Mouse (Mus musculus) bone marrow, adult 2 months (tissue): ENCODE data around the gene Uba2. TPM values are rescaled to one million over a fixed set of nuclear protein-coding genes. Genes with fewer than 3 reads are reported as not detected.
"Not testable (repeated sequence)": the region's sequence is repeated elsewhere in the genome, so short reads cannot be mapped to it uniquely, and the experiment has no call there.

Source experiments
- H3K27ac ChIP-seq: fragments of 200-500 bp; 2 replicates; pipeline ENCODE4 v1.5.1; 2012; ENCODE audit warnings: low read depth, mild to moderate bottlenecking, control low read depth, inconsistent platforms, low read length; ENCODE audit not compliant: control insufficient read depth, poor library complexity, insufficient read depth
- H3K4me1 ChIP-seq: fragments of 200-500 bp; 2 replicates; pipeline ENCODE4 v1.6.1; 2011; ENCODE audit warnings: low read length; ENCODE audit not compliant: control insufficient read depth, insufficient read depth
- H3K4me3 ChIP-seq: fragments of 200-500 bp; replicated peaks from 2 replicates; pipeline ENCODE3; 2011; ENCODE audit warnings: mild to moderate bottlenecking, low read depth, low read length, control low read depth; ENCODE audit not compliant: control insufficient read depth
- CTCF ChIP-seq: fragments of 200-500 bp; IDR thresholded peaks from 2 replicates; pipeline ENCODE4 v1.5.1; 2011; ENCODE audit warnings: low read length, control low read depth; ENCODE audit not compliant: control insufficient read depth, insufficient read depth
- POLR2A ChIP-seq: fragments of 200-500 bp; IDR thresholded peaks from 2 replicates; pipeline ENCODE4 v1.6.1; 2011; ENCODE audit warnings: low read depth, mild to moderate bottlenecking, control low read depth, low read length, borderline replicate concordance; ENCODE audit not compliant: control insufficient read depth
- WGBS: fragments of 180-500 bp; shearing (Covaris S2); methylation state at CpG from one replicate; pipeline ENCODE4 v1.1.7; 2018; 5-methylcytosine and 5-hydroxymethylcytosine counted together
- polyA plus RNA-seq: library from polyadenylated mRNA; stranded (reverse); fragments of >200 nt; gene quantifications from 2 replicates; pipeline ENCODE4 v1.2.4, GENCODE M21; 2011; ENCODE audit warnings: low replicate concordance; ENCODE audit not compliant: missing spikeins, insufficient read depth, insufficient read length

Uba2 gene
- polyA plus RNA-seq, 1 experiment: 72.5 TPM

- H3K27ac ChIP-seq: no peak overlapping the region
- TF ChIP-seq CTCF (no peak), POLR2A (no peak)
- 74% methylated on average over 3 of the region's 3 CpGs for WGBS
- H3K4me1 ChIP-seq: no peaks in the 10 kb centered on the region
- no peak overlapping the region for H3K4me3 ChIP-seq
Observed at GRCm38 (mm10) chr7:34126291-34126690, 43.1 kb downstream of the Uba2 start.

- H3K4me1 ChIP-seq: no peaks in the 10 kb centered on the region
- 86% methylated on average over 9 of the region's 9 CpGs for WGBS
- no peak for TF ChIP-seq POLR2A
- TF ChIP-seq CTCF: no peak
- H3K4me3 ChIP-seq: no peak overlapping the region
- H3K27ac ChIP-seq: no peak overlapping the region
Observed at GRCm38 (mm10) chr7:34125346-34125745, 44.1 kb downstream of the Uba2 start.

- Histone ChIP-seq H3K4me1 (no peaks in the 10 kb centered on the region), H3K4me3 (no peak overlapping the region), H3K27ac (no peak overlapping the region)
- WGBS: 79% methylated on average over 6 of the region's 6 CpGs
- no peak for TF ChIP-seq POLR2A
- TF ChIP-seq CTCF: no peak
Observed at GRCm38 (mm10) chr7:34122987-34123720, 46.2 kb downstream of the Uba2 start.

DNA sequence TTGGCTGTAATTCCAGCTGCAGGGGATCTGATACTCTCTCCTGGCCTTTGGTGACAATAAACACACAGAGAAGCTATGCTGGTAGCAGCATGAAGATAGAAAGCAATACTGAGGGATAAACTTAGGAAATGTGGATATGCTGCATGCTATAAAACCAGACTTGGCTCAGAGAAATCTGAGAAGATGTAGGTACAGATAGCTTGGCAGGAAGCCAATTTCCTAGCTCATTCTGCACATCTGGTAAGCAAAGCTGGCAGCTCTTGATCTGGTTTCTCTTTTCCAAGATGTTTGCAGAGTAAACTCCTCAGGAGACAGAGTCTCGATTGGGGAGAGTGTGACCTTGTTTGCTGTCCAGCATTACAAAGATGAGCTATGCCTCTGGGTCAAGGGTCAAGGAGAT, 48.8 kb downstream of the Uba2 start:
- WGBS: 51% methylated on average over 1 of the region's 1 CpGs
- not testable (repeated sequence) for H3K27ac ChIP-seq, H3K4me3 ChIP-seq, H3K4me1 ChIP-seq

DNA sequence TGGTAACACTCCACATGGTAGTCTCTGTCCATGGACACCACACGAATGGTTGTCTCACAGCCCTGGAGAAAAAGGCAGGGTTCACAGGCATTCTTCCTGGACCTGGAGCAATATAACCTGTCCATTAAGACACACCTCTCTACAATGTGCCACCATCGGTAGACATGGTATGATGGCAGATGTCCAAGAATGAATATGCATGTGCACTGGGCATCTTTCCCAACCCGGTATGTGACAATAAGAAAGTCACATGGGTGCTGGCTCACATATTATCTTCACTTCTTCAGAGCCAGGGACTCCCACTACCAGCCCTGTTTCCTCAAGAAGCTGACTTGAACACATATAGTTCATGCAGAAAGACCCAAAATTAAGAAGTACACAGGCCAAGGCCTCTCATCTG, 52.8 kb downstream of the Uba2 start:
- 69% methylated on average over 3 of the region's 3 CpGs for WGBS
- H3K27ac ChIP-seq: no peak overlapping the region
- no peak overlapping the region for H3K4me3 ChIP-seq
- H3K4me1 ChIP-seq: no peaks in the 10 kb centered on the region
- no peak for TF ChIP-seq POLR2A
- no peak for TF ChIP-seq CTCF

DNA sequence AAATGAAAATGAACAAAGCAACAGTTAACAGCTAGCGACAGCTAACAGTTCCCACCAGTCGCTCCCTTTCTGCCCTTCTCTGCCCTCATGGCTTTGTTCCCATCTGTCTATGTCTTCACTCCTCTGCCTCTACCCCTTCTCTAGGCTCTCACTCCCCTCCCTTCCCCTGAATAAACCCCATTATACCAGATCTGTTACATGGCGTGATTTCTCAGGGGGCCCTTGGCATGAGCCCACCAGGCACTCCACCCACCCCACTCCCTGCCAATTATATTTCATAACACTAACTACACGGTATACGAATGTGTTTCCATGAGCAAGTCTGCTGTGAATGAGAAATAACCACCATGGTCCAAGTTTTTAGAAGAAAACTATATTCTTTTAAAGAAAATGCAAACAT, 60.2 kb downstream of the Uba2 start:
- Histone ChIP-seq H3K4me1 (no peaks in the 10 kb centered on the region), H3K4me3 (no peak overlapping the region), H3K27ac (no peak overlapping the region)
- WGBS: 83% methylated on average over 5 of the region's 5 CpGs
- no peak for TF ChIP-seq CTCF
- no peak for TF ChIP-seq POLR2A

- TF ChIP-seq CTCF (no peak), POLR2A (no peak)
- H3K4me3 ChIP-seq: no peak overlapping the region
- no peak overlapping the region for H3K27ac ChIP-seq
- H3K4me1 ChIP-seq: no peaks in the 10 kb centered on the region
Observed at GRCm38 (mm10) chr7:34101276-34101675, 68.1 kb downstream of the Uba2 start.

- Histone ChIP-seq H3K27ac (no peak overlapping the region), H3K4me1 (no peaks in the 10 kb centered on the region), H3K4me3 (no peak overlapping the region)
- 64% methylated on average over 2 of the region's 2 CpGs for WGBS
- TF ChIP-seq CTCF (no peak), POLR2A (no peak)
Observed at GRCm38 (mm10) chr7:34100002-34100401, 69.4 kb downstream of the Uba2 start.

DNA sequence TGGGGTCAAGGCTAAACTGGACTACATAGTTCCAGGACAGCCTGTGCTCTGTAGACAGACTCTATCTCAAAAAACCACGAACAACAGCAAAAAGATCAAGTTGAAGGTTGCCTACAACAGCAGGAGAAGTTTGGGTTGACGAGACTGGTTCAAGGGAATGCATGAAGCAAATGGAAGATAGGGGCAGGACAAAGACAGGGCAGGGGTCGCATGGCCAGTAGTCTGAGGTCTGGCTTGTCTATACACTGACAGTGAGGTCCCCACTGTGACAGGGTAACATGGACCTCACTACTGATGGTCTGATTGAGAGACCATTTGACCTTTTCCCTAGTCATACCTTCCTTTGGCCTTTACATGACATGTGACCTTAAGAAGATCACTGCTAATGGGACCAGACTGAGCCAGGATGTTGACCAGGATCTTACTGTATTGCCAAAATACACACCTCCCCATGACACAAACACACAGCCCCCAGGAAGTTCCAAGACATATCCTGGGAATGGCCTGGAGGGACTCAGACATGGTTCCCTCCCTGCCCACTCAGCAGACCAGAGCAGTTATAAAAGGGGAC, 74.4 kb downstream of the Uba2 start, which contains the start of gene Scgb1b30:
Gene Scgb1b30, plus strand, starts transcription at position 521 of the 571 bp plus-strand sequence.
- WGBS: 69% methylated on average over 3 of the region's 3 CpGs
- Histone ChIP-seq H3K4me3 (no peak within 1 kb of the TSS), H3K27ac (no peak within 1 kb of the TSS), H3K4me1 (no peaks in the 10 kb centered on the region)
- TF ChIP-seq CTCF: no peak
- TF ChIP-seq POLR2A: no peak

Other genes starting within 250 kb of the Uba2 start
- gene Scgb2b26, start 224.6 kb downstream of the Uba2 start, polyA plus RNA-seq: not detected in 2 replicates
- not detected in 2 replicates for gene Scgb2b27, start 155.7 kb downstream of the Uba2 start, polyA plus RNA-seq
- gene Scgb1b27, start 148.1 kb downstream of the Uba2 start, polyA plus RNA-seq: not detected in 2 replicates
- not detected in 2 replicates for gene Scgb1b30, start 74.2 kb downstream of the Uba2 start, polyA plus RNA-seq
- gene Wtip, start 36.3 kb downstream of the Uba2 start, polyA plus RNA-seq: 2.3 TPM in 1 of 2 replicates, not detected in the other
- gene Pdcd2l, start 27.1 kb upstream of the Uba2 start, polyA plus RNA-seq: 7.5 and 17.9 TPM in 2 replicates
- gene Gpi1, start 60.7 kb upstream of the Uba2 start, polyA plus RNA-seq: 155 and 306 TPM in 2 replicates
- gene Gm6096, start 81.4 kb upstream of the Uba2 start, polyA plus RNA-seq: not detected in 2 replicates
- gene 4931406P16Rik, start 144.0 kb upstream of the Uba2 start, polyA plus RNA-seq: 6.0 and 13.3 TPM in 2 replicates
- gene Lsm14a, start 223.7 kb upstream of the Uba2 start, polyA plus RNA-seq: 60.4 and 64.8 TPM in 2 replicates